Mouse (Mus musculus): ENCODE measurements around the gene Zdhhc1.

The Zdhhc1 gene

DNA sequence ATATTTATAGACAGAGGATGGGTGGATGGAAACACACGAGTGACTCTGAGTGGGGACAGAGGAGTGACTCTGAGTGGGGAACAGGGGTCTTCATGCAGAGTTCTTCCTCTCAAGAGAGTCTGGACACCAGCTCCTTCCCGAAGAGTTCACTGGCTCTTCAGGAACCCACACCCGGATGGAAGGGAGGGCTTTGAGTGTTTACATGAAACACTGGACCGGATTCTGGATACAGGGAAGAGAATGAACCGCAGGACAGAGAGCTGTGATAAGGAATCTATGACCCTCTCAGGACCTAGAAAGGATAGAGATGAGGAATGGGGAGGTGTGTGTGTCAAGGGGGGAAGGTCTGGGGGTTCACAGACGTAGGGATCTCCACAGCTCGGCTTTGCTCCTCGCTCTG lies 20.6 kb upstream of the Zdhhc1 start:
- no peak for DNase-seq (ENCODE audit: low spot score)

DNA sequence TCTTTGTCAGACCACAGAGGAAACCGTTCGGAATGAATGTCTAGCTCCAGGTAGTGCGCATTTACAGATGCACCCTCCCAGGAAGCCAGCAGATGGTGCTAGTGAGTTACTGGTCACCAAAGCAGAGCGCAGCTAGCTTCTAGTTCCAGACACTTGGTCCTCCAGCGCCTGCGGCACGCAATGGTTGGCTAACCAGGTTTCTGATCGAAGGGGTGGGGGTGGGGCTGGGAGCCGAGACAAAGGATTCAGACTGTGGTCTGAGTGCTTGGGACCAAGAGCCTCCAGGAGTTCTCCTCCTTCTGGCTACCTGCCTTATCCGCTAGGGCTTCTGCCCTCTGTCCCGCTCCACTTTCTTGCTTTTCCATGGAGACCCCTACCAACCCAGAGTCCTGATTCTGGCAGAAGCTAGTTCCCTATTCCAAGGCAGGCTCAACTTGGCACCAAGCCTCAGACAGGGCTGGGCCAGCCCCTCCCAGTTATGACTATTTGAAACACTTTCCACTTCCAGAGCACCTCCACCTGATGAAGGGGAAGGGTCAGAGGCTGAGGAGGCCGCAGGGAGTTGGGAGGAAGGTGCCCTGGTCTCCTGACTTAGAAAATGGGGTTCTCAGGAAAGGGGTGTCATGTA lies 19.4 kb upstream of the Zdhhc1 start:
- DNase-seq (ENCODE audit: low spot score), result peak; percentile 70

DNA sequence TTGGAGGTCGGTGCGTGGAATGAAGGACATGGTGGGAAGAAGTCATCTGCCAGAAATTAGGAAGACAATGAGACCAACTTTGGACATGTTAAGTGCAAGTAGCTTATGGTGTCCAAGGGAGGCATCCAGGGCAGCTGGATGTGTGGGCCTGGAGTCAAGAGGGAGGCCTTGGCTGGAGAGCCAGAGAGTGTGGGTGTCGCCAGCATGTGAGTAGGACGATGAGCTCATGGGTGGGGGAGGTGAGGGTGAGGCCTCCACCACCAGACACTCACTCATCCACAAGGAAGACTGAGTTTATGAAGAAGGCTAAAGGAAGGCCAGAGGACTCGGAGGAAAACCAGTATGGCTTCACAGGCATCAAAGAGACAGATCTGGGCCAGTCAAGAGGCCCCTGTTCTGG lies 18.0 kb upstream of the Zdhhc1 start:
- peak; percentile 41 for DNase-seq (ENCODE audit: low spot score)

DNA sequence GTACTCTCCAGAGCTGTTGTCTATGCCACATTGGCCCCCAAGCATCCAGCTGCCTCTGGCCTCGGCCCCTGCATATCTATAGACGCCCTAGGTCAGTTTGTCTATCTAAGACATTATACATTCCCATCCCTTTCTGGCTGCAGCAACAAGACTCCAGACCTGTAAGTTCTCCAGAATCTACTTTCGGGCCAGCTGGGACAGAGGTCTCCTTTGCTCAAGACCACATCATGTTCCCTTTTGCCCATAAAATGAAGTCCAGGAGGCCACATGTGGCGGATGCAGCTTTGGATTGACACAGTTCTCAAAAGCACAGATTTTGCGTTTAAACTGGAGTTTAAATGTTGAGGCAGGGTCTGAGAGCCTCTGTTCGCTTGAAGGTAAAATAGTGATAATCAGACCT lies 17.5 kb upstream of the Zdhhc1 start:
- DNase-seq (ENCODE audit: low spot score), result no peak

DNA sequence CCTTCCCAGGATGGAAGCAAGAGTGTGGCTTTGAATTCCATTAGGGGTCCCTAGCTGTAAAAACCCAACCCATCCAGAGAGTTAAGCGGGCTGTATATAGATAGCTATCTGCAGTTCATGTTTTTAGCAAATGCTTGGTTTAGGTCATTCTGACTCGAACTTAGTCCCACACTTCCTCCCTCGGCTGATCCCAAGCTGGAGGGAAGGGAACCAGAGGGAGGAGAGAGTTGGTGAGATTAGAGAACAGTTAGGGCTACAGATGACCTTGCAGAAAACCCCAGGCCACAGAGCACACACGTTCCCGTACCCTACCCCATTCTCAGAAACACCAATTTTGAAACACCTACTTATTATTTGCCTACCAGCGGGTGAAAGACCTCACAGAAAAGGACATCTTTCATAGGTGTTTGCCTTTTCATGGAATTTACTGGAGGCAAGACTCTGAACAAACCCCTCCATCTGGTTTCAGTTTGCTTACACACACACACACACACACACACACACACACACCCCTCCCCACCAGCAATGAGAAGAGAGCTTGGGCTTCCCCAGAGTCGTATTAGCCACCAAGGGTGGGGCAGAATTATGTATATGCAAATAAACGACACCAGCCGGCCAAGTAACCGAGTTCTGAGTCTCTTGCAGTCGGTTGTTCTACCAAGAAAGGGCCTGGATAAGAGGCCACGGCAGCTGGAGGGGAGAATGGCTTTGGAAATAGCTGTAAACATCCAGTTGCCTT lies 13.5 kb upstream of the Zdhhc1 start:
- DNase-seq (ENCODE audit: low spot score), result no peak

DNA sequence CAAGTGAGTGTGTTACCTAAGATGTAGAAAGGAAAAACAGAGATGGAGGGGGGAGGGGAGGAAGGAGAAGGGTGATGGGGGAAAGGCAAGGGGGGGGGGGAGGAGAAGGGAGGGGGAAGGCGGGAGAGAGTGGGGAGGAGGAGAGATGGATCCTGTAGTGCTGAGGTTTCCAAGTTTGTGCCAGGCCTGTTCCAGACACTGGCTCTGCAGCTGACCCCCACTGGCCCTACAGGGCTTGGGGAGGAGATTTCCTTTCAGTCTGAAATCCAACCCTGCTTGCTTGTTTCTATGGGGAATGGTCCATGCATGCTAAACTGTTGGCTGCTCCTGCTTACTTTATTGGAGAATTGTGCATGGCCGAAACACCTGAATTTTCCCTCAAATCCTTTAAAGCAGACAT lies 12.1 kb upstream of the Zdhhc1 start:
- DNase-seq (ENCODE audit: low spot score), result no peak

DNA sequence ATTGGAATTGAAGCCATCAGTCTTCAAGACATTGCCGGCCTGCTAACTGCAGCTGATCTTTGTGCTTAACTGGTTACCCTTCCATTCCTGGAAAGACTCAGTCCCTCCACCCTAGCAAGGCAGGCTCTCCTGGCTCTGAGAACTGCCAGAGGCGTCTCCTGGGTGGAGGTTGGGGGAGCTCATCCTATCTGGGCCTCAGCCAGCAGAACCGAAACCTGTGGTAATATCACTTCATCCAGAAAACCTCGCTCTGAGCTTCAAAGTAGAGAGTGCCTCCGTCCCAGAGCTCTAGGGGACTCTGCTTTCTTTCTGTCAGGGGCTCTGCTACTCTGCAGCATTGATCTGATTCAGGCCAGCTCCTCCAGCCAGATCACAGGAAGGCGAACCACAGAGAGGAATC lies 10.3 kb upstream of the Zdhhc1 start:
- no peak for DNase-seq (ENCODE audit: low spot score)

DNA sequence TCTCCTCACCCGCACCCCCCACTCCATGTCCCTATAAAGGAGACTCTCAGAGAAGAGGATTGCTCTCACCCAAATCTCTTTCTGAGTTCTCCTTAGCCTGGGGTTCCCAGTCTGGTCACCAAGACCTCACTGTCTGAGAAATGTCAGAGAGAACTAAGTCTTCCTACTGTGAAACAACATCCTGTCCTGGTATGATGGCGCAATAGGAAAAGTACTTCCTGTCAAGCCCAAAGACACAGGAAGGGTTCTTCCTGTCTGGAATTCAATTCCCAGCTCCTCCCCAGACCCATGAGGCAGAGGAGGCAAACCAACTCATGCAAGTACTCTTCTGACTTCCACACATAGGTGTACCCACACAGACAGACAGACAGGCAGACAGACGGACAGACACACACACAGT lies 7.9 kb upstream of the Zdhhc1 start:
- no peak for DNase-seq (ENCODE audit: low spot score)

DNA sequence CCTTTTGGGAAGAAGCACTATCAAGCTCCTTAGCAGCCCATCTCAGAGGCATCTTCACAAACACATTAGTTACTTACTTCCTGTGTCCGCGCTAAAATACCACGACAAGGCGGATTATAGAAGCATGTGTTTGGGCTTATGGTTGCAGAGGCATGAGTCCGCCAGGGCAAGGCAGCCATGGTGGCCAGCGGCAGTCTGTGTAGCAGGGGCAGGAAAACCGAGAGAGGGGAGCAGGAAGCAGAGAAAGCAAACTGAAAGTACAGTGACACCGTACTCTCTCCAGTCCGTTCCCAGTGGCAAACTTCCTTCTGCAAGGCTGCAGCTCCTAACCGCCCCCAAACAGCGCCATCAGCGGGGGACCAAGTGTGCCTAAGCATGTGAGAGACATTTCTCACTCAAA lies 3.1 kb upstream of the Zdhhc1 start:
- no peak for DNase-seq (ENCODE audit: low spot score)

DNA sequence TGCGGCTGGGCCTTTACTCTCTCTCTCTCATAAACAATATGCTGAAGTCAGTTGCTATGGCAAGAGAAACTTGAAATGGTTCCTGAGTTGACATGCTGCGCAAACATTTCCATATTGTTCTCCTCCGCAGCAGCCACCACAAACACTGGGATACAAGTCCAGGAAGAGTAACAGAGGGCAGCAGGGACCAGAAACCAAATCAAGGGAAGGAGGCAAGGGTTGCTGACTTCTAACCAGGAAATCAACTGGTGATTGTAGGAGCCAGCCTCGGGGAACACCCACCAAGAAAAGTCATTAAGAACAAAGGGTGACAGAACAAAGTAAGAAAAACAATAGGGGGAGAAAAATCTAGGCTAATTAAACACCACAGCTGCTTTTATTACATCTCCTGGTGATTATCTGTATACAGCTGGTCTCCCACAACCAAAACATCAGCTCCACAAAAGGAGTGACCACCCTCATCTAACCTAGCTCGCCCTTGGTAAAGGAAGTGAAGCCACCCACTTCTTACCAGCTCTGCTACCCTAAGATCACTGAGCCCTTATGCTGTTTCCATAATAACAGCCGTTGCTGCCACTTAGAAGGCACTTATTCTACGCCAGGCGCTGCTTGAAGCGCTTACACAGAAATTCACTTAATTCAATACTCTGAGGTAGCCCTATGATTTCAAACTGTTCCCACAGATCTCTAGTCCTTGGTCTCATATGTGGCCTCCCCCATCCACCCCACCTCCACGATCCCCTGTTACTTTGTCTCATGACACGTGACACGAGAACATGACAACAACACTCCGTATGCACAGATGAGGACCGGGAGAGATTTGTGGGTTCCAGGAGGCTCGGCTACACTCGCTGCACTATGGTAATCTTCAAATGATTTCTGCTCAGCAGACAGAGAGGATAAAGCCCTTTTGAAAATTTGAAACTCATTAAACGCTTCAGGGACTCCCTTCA lies 1.1 kb downstream of the Zdhhc1 start:
- DNase-seq (ENCODE audit: low spot score), result no peak

DNA sequence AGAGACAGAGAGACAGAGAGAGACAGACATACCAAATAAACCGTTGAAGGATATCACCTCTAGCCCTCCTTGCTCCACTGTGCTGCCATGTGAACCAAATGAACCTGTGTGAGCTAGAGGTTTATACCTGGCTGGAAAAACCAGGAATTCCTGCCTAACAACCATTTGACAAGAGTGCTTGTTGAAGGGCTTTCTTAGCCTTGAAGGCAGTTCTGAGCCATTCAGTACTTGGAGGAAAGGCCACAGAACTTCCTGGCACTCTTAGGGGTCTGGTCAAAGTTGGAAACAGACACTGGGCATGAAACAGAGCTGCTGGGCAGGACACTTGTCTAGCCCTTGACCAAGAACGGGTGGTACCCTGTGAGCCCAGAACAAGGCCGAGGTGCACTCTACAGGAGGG lies 2.1 kb downstream of the Zdhhc1 start:
- DNase-seq (ENCODE audit: low spot score), result no peak

DNA sequence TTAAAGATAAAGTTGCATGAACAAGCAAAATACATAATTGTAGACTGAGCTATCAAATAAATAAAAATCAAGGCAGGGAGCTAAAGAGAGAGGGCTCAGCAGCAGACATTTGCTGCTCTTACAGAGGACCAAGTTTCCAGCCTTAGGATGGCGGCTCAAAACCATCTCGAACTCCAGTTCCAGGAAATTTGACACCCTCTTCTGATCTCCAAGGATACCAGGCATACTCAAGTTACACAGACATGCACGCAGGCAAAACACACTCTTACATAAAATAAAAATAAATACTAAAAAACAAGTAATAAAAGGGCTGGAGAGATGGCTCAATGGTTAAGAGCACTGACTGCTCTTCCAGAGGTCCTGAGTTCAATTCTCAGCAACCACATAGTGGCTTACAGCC lies 3.2 kb downstream of the Zdhhc1 start:
- no peak for DNase-seq (ENCODE audit: low spot score)

DNA sequence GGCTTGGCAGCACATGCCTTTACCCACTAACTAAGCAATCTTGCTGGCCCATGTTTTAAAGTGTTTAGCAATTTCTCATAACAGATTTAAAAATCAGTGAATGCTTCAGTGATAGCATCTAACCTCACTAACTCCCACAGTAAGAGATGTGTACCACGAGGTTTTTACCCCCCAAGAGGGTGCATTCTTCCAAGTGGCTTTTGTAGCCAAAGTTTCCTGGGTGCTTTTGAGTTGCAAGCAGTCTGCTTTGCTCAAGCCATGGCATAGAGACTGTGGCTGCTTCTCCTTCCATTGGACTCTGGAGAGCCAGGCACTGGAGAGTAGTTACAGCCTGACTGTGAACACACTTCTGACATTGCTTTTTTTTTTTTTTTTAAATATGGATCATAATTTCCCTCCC lies 7.4 kb downstream of the Zdhhc1 start:
- no peak for DNase-seq (ENCODE audit: low spot score)

DNA sequence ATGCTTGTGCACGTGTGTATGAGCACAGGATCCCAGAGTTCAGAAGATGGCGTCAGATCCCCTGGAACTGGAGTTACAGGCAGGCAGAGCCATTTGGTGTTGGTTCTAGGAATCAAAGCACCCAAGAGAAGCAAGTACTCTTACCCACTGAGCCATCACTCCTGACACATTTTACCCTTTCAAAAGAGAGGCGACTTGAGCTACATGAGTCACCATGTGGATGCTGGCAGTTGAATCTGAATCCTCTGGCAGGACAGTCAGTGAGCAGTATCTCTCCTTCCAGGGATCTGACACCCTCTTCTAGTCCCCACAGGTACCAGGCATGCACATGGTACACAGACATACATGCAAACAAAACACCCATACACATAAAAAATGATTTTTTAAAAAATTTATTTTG lies 8.6 kb downstream of the Zdhhc1 start:
- DNase-seq (ENCODE audit: low spot score), result no peak

DNA sequence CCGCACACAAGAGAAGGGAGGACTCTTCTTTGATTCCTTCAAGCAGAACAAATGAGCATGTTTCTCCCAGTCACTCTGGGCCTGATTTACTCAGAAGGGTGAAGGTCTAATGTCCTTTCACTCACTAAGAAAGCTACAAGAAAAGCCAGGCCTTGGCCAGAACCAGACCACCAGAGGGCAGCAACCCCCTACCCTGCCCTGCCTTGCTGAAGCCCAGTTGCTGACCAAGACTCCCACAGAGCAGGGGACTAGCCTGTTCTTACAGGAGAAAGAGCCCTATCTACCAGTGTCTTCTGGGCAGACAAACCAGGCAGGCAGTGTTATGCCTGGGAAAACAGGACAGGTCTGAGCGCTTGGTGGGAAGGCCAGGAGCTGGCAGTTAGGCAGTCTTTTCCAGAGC lies 12.3 kb downstream of the Zdhhc1 start:
- no peak for DNase-seq (ENCODE audit: low spot score)

DNA sequence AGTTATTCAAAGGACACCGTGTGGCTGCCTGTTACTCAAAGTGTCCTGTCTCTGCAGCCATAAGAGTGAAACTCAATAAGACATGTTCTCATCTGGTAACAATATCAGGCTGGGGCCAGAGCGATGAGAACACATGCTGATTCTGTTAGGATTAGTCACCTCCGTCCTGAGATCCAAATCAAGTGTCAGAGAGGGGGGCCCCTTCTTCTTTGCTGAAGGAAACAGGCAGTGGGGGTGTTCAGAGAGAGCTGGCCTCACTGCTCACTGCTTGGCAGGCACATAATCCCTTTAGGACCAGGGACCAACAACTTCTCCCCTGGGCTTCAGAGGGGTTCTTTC lies 12.7 kb downstream of the Zdhhc1 start:
- DNase-seq (ENCODE audit: low spot score), result no peak

DNA sequence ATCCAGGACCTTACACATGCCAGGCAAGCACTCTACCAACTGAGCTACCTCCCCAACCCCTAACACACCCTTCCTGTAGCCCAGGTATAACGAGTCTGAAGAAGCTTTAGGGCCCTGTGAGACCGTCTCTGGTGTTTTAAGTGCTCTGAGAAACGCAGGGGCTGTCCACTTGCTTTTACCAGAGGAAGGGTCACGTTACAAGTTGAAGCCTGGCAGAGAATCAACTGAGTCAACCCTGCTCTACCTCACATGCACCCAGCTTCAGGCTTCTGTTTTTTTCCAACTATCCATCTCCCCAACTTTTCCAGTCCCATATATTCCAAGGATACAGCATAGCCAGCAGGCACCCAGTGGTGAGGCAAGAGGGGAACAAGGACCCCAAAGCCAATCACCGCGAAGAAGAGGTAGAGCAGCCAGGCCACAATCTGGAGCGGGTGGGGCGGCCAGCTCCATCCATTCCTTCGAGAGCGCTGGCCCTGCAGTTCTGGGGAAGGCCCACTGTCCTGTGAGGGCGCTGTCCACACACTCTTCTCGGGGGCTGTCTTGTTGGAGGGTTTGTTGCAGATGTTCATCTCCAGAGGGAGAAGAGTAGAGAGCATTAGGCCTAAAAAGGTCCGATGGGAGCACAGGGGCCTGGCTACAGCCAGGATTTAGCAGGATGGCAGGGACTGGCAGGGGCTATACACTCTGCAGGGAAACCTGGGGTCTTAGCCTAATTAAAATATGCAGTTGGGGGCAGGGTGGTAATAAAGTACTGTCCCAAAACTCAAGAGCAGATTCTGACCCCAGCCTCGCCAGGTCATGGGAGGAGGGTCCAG lies 13.3 kb downstream of the Zdhhc1 start:
- DNase-seq (ENCODE audit: low spot score), result peak; percentile 46

DNA sequence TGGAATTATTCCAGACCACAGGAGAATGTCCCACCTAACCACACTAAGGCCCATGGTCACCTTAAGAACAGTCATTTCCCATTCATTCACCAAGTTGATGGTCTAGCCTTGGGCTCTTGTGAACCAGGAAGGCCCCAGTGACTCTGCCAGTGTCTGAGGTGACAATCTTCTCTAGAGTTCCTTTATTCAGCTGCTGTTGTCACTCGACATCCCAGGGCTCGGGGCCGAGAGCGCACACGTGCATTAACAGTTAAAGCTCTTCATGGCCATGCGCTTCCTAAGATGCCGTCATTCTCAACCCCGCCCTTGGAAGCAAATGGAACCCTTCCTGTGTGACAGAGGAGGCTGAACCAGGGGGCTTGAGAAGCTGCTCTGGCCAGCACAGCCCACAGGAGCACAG lies 14.6 kb downstream of the Zdhhc1 start:
- DNase-seq (ENCODE audit: low spot score), result no peak

DNA sequence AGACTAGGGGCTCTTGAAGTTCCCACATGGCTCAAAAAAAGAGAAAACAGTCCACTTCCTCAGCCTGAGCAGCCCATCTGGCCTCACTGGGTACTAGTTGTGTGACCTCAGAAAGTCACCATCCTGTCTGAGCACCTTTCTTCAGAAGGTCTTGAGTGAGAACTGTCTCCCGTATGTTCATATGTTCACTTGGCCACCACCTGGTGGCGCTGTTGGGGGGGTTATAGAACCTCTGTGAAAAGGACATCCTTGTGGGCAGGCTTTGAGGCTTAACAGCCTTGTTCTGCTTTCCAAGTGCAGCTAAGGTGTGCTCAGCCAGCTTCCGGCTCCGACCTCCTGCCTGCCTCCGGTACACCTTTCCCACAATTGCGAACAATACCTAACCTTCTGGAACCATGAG lies 15.2 kb downstream of the Zdhhc1 start:
- DNase-seq (ENCODE audit: low spot score), result no peak

DNA sequence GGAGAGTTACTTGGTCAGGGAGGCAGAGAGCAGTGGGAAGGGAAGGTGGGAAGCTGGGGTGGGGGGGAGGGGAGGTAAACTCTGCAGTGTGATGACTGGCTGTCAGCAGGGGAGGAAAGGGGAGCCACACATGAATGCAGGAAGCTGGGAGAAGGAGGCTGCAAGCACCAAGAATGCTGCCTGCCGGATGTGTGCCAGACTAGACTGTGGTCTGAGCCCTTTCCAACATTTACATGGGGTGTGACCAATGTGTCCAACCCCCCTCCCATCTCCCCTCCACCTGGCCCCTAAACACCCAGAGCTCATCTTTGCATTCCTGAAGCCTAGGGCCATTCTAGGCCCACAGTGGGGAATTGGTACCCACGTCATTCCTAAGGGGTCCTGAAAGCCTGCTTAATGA lies 15.7 kb downstream of the Zdhhc1 start:
- no peak for DNase-seq (ENCODE audit: low spot score)

DNA sequence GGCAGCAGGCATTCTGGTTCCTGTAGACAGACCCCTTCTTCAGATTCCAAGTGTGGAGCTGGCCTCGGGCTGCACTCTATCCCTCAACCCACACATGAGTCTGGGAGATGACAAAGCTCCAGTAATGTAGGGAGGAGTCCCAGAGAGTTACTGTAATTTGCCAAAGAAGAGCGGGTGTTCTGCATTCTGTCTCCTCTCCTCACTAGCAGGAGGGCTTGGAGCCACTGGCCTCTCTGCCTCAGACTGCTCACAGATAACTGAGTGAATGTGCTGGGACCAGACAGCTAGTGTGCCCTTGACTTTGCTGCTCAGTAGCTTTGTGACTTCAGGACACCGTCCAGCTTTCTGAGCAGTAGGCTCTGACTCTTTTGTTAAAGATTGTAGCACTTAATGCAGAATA lies 18.9 kb downstream of the Zdhhc1 start:
- DNase-seq (ENCODE audit: low spot score), result no peak

All from urinary bladder, postnatal 25 days (tissue).